Mouse (Mus musculus) kidney, postnatal 0 days (tissue): Measurements from ENCODE around the gene Strada. TPM values are rescaled to one million over a fixed set of nuclear protein-coding genes. Genes with fewer than 3 reads are reported as not detected.

Experiments
- ATAC-seq: fragments of 200-750 bp; cut with Nextera tagmentation; replicated peaks from 2 replicates; pipeline ENCODE4 v1.8.0; 2017; ENCODE audit warnings: low read depth, moderate number of reproducible peaks, moderate TSS enrichment, moderate library complexity; ENCODE audit not compliant: low FRiP score
- DNase-seq: peaks from one replicate; pipeline ENCODE4 v3.0.0-alpha.2; 2016; ENCODE audit warnings: low spot score
- H3K27ac ChIP-seq: fragments of 300-500 bp; sonication (generic); 2 replicates; pipeline ENCODE4 v1.5.1; 2014; ENCODE audit warnings: mild to moderate bottlenecking
- H3K27me3 ChIP-seq: fragments of 300-500 bp; sonication (generic); 2 replicates; pipeline ENCODE4 v1.6.1; 2014; ENCODE audit warnings: low read length, mixed read lengths; ENCODE audit not compliant: insufficient read depth
- H3K36me3 ChIP-seq: fragments of 300-500 bp; sonication (generic); 2 replicates; pipeline ENCODE4 v1.6.1; 2014; ENCODE audit warnings: low read length, mixed read lengths; ENCODE audit not compliant: insufficient read depth
- H3K4me1 ChIP-seq: fragments of 300-500 bp; sonication (generic); replicated peaks from 2 replicates; pipeline ENCODE4 v1.6.1; 2014; ENCODE audit warnings: antibody characterized with exemption, low read length, mixed read lengths; ENCODE audit not compliant: insufficient read depth
- H3K4me2 ChIP-seq: fragments of 300-500 bp; sonication (generic); 2 replicates; pipeline ENCODE4 v1.6.1; 2014; ENCODE audit warnings: mild to moderate bottlenecking, low read length, moderate library complexity, mixed read lengths
- H3K4me3 ChIP-seq: fragments of 300-500 bp; sonication (generic); replicated peaks from 2 replicates; pipeline ENCODE4 v1.5.1; 2014; ENCODE audit warnings: low read depth, low read length
- H3K9ac ChIP-seq: fragments of 300-500 bp; sonication (generic); 2 replicates; pipeline ENCODE4 v1.6.1; 2014; ENCODE audit warnings: low read depth, low read length
- H3K9me3 ChIP-seq: fragments of 300-500 bp; sonication (generic); replicated peaks from 2 replicates; pipeline ENCODE4 v1.6.1; 2016; ENCODE audit warnings: low read length, inconsistent platforms, mixed read lengths
- CTCF ChIP-seq: IDR thresholded peaks from 2 replicates; pipeline ENCODE4 v1.5.1; 2016; ENCODE audit warnings: antibody characterized with exemption, low read depth, mild to moderate bottlenecking, moderate library complexity
- WGBS: fragments of 180-500 bp; shearing (Covaris S2); extraction: QIAGEN DNeasy Blood & Tissue Kit; methylation state at CpG from one replicate; pipeline ENCODE4 v1.1.7; 2014; 5-methylcytosine and 5-hydroxymethylcytosine counted together
- polyA plus RNA-seq: library from polyadenylated mRNA; unstranded; fragments of >200 nt; fragmentation: Nextera tagmentation; extraction: Ambion mirVana; gene quantifications from 2 replicates; pipeline ENCODE4 v1.2.1, GENCODE M21; 2015

Gene Strada
- polyA plus RNA-seq, 1 experiment from 2014 or later: 19.9 TPM

DNA sequence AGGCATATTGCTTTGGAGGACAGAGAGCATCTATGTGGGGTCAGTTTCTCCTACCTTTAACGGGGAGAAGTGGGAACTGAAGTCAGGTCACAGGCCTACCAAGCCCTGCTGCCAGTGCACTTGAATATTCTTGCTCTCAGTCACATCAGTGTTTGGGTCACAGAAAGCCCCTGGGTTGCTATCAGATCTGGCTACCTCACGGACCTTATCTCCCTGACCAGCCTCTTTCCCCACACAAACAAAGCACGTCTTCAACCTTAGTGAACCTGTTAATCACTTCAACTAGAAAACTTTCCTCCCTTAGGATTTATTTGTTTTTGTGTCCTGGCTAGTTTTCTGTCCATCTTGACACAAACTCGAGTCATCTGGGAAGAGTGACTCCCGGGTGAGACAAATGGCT is 25.6 kb downstream of the Strada start:
- TF ChIP-seq CTCF: no peak
- WGBS: 86% methylated on average over 5 of the region's 5 CpGs
- ATAC-seq: no peak
- Histone ChIP-seq H3K9ac (no peak overlapping the region), H3K36me3 (peaks cover 2% of the 10 kb centered on the region; the same call in 1 of the 2 replicates), H3K9me3 (no peaks in the 10 kb centered on the region), H3K4me3 (no peak overlapping the region), H3K27ac (no peak overlapping the region), H3K27me3 (no peaks in the 10 kb centered on the region), H3K4me2 (no peak overlapping the region), H3K4me1 (no peaks in the 10 kb centered on the region)
- DNase-seq: no peak

GRCm38 (mm10) chr11:106175081-106175480 is 26.9 kb downstream of the Strada start:
- Histone ChIP-seq H3K4me3 (no peak overlapping the region), H3K27ac (no peak overlapping the region), H3K4me2 (no peak overlapping the region), H3K27me3 (no peaks in the 10 kb centered on the region), H3K36me3 (peaks cover 2% of the 10 kb centered on the region; the same call in 1 of the 2 replicates), H3K4me1 (no peaks in the 10 kb centered on the region), H3K9me3 (no peaks in the 10 kb centered on the region), H3K9ac (no peak overlapping the region)
- 31% methylated on average over 3 of the region's 3 CpGs for WGBS
- TF ChIP-seq CTCF: no peak
- ATAC-seq (no peak), DNase-seq (no peak)

GRCm38 (mm10) chr11:106174372-106174771 is 27.6 kb downstream of the Strada start:
- no peak for ATAC-seq
- peaks cover 2% of the 10 kb centered on the region; the same call in 1 of the 2 replicates for H3K36me3 ChIP-seq

DNA sequence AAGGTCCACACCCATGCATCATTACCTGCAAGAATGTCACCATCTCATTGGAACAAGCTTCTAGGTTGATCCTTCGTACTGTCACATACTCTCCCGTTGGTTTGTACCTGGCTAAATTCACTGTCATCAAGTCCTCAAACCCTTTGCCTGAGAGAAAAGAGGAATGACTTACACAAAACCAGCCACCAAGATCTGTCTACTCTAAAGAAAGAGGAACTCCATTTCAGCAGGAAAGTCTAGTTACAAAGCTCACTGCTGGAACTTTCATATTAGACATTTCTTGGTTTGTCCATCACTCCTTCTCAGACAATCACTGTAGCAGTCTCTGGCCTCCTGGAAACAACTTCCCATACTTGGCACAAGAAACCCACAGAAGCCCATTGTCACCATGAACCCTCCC is 28.7 kb downstream of the Strada start:
- no peak overlapping the region for H3K4me3 ChIP-seq
- ATAC-seq (no peak), DNase-seq (no peak)
- no peaks in the 10 kb centered on the region for H3K9me3 ChIP-seq
- no peak overlapping the region for H3K9ac ChIP-seq
- no peak overlapping the region for H3K27ac ChIP-seq
- 93% methylated on average over 2 of the region's 2 CpGs for WGBS
- no peaks in the 10 kb centered on the region for H3K27me3 ChIP-seq
- peaks cover 4% of the 10 kb centered on the region for H3K36me3 ChIP-seq
- H3K4me1 ChIP-seq: no peaks in the 10 kb centered on the region
- TF ChIP-seq CTCF: no peak
- no peak overlapping the region for H3K4me2 ChIP-seq

More at GRCm38 (mm10) chr11:106174372-106174771, 27.6 kb downstream of the Strada start:
- Histone ChIP-seq H3K4me1 (no peaks in the 10 kb centered on the region), H3K27ac (no peak overlapping the region), H3K4me2 (no peak overlapping the region), H3K4me3 (no peak overlapping the region), H3K9ac (no peak overlapping the region), H3K27me3 (no peaks in the 10 kb centered on the region), H3K9me3 (no peaks in the 10 kb centered on the region)
- DNase-seq: peak; percentile 21
- WGBS: 50% methylated on average over 5 of the region's 5 CpGs
- no peak for TF ChIP-seq CTCF

GRCm38 (mm10) chr11:106170807-106171206 is 31.2 kb downstream of the Strada start:
- H3K4me2 ChIP-seq: no peak overlapping the region
- H3K36me3 ChIP-seq: peaks cover 12% of the 10 kb centered on the region
- no peak overlapping the region for H3K9ac ChIP-seq
- H3K4me1 ChIP-seq: no peaks in the 10 kb centered on the region
- H3K27me3 ChIP-seq: no peaks in the 10 kb centered on the region
- DNase-seq: peak; percentile 23
- TF ChIP-seq CTCF: peak; percentile 70
- no peak for ATAC-seq
- H3K27ac ChIP-seq: no peak overlapping the region
- 76% methylated on average over 7 of the region's 7 CpGs for WGBS
- H3K4me3 ChIP-seq: no peak overlapping the region
- no peaks in the 10 kb centered on the region for H3K9me3 ChIP-seq

DNA sequence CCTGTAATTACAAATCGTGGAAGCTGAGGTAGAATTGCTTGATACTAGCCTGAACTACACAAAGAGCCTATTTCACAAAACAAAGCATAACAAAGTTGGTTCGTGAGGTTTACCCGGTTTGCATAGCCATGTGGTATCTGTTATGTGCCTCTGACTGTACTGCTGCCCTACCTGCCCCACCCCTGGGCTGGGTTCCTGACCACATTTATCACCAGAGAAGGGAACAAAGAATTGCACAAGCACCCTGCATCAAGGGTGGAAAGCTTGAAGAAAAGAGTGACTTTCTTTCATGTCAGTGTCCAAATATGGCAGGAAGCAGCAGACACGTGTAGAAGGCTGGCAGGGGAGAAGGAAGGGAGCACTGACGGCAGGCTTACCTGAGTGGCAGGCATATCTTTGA is 34.5 kb downstream of the Strada start:
- ATAC-seq (no peak), DNase-seq (no peak)
- 80% methylated on average over 5 of the region's 5 CpGs for WGBS
- H3K27ac ChIP-seq: no peak overlapping the region
- H3K4me2 ChIP-seq: no peak overlapping the region
- H3K4me1 ChIP-seq: no peaks in the 10 kb centered on the region
- no peaks in the 10 kb centered on the region for H3K9me3 ChIP-seq
- TF ChIP-seq CTCF: no peak
- H3K36me3 ChIP-seq: peaks cover 24% of the 10 kb centered on the region
- no peak overlapping the region for H3K9ac ChIP-seq
- no peak overlapping the region for H3K4me3 ChIP-seq
- no peaks in the 10 kb centered on the region for H3K27me3 ChIP-seq

- no peak for ATAC-seq
- WGBS: 81% methylated on average over 16 of the region's 16 CpGs
Measured at GRCm38 (mm10) chr11:106164601-106165180, 37.3 kb downstream of the Strada start.

More at GRCm38 (mm10) chr11:106164601-106165180, 37.3 kb downstream of the Strada start:
- Histone ChIP-seq H3K9ac (no peak overlapping the region), H3K27ac (no peak overlapping the region), H3K27me3 (no peaks in the 10 kb centered on the region), H3K4me3 (no peak overlapping the region), H3K36me3 (peaks cover 24% of the 10 kb centered on the region; the same call in 1 of the 2 replicates), H3K4me1 (0 out of 2 replicates have a peak, but pooled peaks cover 6% of the 10 kb centered on the region), H3K9me3 (no peaks in the 10 kb centered on the region), H3K4me2 (no peak overlapping the region)
- no peak for DNase-seq
- no peak for TF ChIP-seq CTCF
